ENCODE assay signal across 30 mouse cellular contexts in the genomic region with DNA sequence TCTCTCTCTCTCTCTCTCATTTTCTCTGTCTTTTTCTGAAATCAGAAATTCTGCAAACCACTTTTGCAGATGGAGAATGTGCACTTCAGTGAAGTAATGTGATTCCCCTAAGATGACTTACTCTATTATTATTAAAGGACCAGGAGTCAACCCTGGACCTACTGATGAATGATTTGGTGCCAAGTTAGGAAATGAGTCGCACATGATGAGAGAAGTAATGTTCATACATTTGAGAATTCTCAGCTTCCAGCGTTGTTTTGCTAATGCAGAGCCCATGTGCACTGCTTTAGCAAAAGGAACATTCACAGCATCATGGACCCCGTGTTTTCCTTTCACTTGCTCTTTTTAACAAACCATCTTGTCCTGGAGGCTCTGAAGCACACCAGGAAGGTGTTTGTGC.
"Had no signal": no experiment of that assay in that cellular context is flagged by ENCODE, and none has a peak within 500 bp of the region (broad histone marks: within the 10 kb centered on the region; RNA-seq: fewer than 3 reads in every experiment).

No protein-coding gene starts in this region.

- H3K9me3 ChIP-seq: limb, embryonic 13.5 days; limb, embryonic 15.5 days; liver, embryonic 13.5 days; liver, embryonic 15.5 days; lung, embryonic 15.5 days; midbrain, embryonic 10.5 days; midbrain, embryonic 12.5 days; midbrain, embryonic 13.5 days; midbrain, embryonic 15.5 days; neural tube, embryonic 12.5 days had no signal

- DNase-seq: left cerebral cortex, postnatal 4 days; liver; liver, embryonic 13.5 days; liver, postnatal 0 days; lung, adult 18-20 months; lung, adult 2 months; lung, embryonic 14.5 days; lung, postnatal 10 days; lung, postnatal 14 days; lung, postnatal 36 days; lung, postnatal 4 days; midbrain, embryonic 14.5 days had no signal

- H3K4me2 ChIP-seq: limb, embryonic 13.5 days; limb, embryonic 15.5 days; liver, embryonic 11.5 days; liver, embryonic 13.5 days; liver, embryonic 15.5 days; lung, embryonic 14.5 days; lung, embryonic 15.5 days; midbrain, embryonic 11.5 days; midbrain, embryonic 12.5 days; midbrain, embryonic 13.5 days; midbrain, embryonic 15.5 days; neural tube, embryonic 12.5 days had no signal

- ATAC-seq: liver, postnatal 0 days; lung, postnatal 0 days; midbrain, embryonic 13.5 days; midbrain, embryonic 15.5 days; midbrain, embryonic 16.5 days had no signal

- H3K9ac ChIP-seq: limb, embryonic 13.5 days; limb, embryonic 15.5 days; liver, embryonic 13.5 days; liver, embryonic 14.5 days; liver, embryonic 15.5 days; liver, postnatal 0 days; lung, embryonic 14.5 days; lung, embryonic 15.5 days; midbrain, embryonic 12.5 days; midbrain, embryonic 13.5 days; midbrain, embryonic 15.5 days; neural tube, embryonic 12.5 days had no signal

- H3K27ac ChIP-seq: left cerebral cortex, adult 2 months; limb, embryonic 13.5 days; limb, embryonic 15.5 days; liver, embryonic 13.5 days; liver, embryonic 14.5 days; liver, embryonic 15.5 days; lung, embryonic 15.5 days; macrophage; midbrain, embryonic 10.5 days; midbrain, embryonic 12.5 days; midbrain, embryonic 13.5 days; midbrain, embryonic 15.5 days; neural tube, embryonic 12.5 days had no signal

- H3K4me3 ChIP-seq: left cerebral cortex, adult 2 months; limb, embryonic 13.5 days; limb, embryonic 15.5 days; liver, embryonic 13.5 days; liver, embryonic 15.5 days; lung, embryonic 15.5 days; megakaryocyte, embryonic 14.5 days; midbrain, embryonic 10.5 days; midbrain, embryonic 12.5 days; midbrain, embryonic 13.5 days; midbrain, embryonic 15.5 days; myocyte; neural tube, embryonic 12.5 days had no signal

- H3K36me3 ChIP-seq: limb, embryonic 13.5 days; limb, embryonic 15.5 days; liver, embryonic 13.5 days; liver, embryonic 15.5 days; lung, embryonic 15.5 days; midbrain, embryonic 10.5 days; midbrain, embryonic 12.5 days; midbrain, embryonic 13.5 days; midbrain, embryonic 15.5 days; neural tube, embryonic 12.5 days had no signal

- H3K4me1 ChIP-seq: liver, embryonic 13.5 days; liver, embryonic 15.5 days; lung, embryonic 15.5 days; megakaryocyte, embryonic 14.5 days; midbrain, embryonic 10.5 days; midbrain, embryonic 12.5 days; neural tube, embryonic 12.5 days had no signal

- H3K27me3 ChIP-seq: limb, embryonic 13.5 days; limb, embryonic 15.5 days; liver, embryonic 13.5 days; liver, embryonic 15.5 days; lung, embryonic 15.5 days; megakaryocyte, embryonic 14.5 days; midbrain, embryonic 12.5 days; midbrain, embryonic 13.5 days; midbrain, embryonic 15.5 days; neural tube, embryonic 12.5 days had no signal
